Mouse (Mus musculus) neural tube, embryonic 13.5 days (tissue): ENCODE data around the gene Hs2st1. TPM values are rescaled to one million over a fixed set of nuclear protein-coding genes. Genes with fewer than 3 reads are reported as not detected.

ENCODE experiments used
- ATAC-seq: fragments of 200-750 bp; cut with Nextera tagmentation; 2 replicates; pipeline ENCODE4 v1.8.0; 2017; ENCODE audit warnings: low read depth, mild to moderate bottlenecking, moderate TSS enrichment, moderate library complexity
- H3K27ac ChIP-seq: fragments of 300-500 bp; sonication (generic); replicated peaks from 2 replicates; pipeline ENCODE4 v1.5.1; 2015; ENCODE audit warnings: moderate library complexity, mild to moderate bottlenecking, inconsistent platforms
- H3K27me3 ChIP-seq: fragments of 300-500 bp; sonication (generic); 2 replicates; pipeline ENCODE4 v1.6.1; 2015; ENCODE audit warnings: mild to moderate bottlenecking, inconsistent platforms
- H3K36me3 ChIP-seq: fragments of 300-500 bp; sonication (generic); 2 replicates; pipeline ENCODE4 v1.6.1; 2015; ENCODE audit warnings: mild to moderate bottlenecking, inconsistent platforms
- H3K4me1 ChIP-seq: fragments of 300-500 bp; sonication (generic); replicated peaks from 2 replicates; pipeline ENCODE4 v1.6.1; 2015; ENCODE audit warnings: inconsistent platforms
- H3K4me2 ChIP-seq: fragments of 300-500 bp; sonication (generic); 2 replicates; pipeline ENCODE4 v1.6.1; 2015; ENCODE audit warnings: inconsistent platforms, mild to moderate bottlenecking, moderate library complexity
- H3K4me3 ChIP-seq: fragments of 300-500 bp; sonication (generic); 2 replicates; pipeline ENCODE4 v1.5.1; 2015; ENCODE audit warnings: mild to moderate bottlenecking, inconsistent platforms
- H3K9ac ChIP-seq: fragments of 300-500 bp; sonication (generic); 2 replicates; pipeline ENCODE4 v1.6.1; 2015; ENCODE audit warnings: moderate library complexity, mild to moderate bottlenecking, inconsistent platforms
- H3K9me3 ChIP-seq: fragments of 300-500 bp; sonication (generic); 2 replicates; pipeline ENCODE4 v1.6.1; 2016; ENCODE audit warnings: inconsistent platforms
- WGBS: fragments of 180-500 bp; shearing (Covaris S2); methylation state at CpG from one replicate; pipeline ENCODE4 v1.1.7; 2015; 5-methylcytosine and 5-hydroxymethylcytosine counted together
- polyA plus RNA-seq: library from polyadenylated mRNA; unstranded; fragments of >200 nt; fragmentation: Nextera tagmentation; extraction: Ambion mirVana; gene quantifications from 2 replicates; pipeline ENCODE4 v1.2.1, GENCODE M21; 2015

Gene Hs2st1
- polyA plus RNA-seq, 1 experiment from 2014 or later = 15.6 TPM

DNA sequence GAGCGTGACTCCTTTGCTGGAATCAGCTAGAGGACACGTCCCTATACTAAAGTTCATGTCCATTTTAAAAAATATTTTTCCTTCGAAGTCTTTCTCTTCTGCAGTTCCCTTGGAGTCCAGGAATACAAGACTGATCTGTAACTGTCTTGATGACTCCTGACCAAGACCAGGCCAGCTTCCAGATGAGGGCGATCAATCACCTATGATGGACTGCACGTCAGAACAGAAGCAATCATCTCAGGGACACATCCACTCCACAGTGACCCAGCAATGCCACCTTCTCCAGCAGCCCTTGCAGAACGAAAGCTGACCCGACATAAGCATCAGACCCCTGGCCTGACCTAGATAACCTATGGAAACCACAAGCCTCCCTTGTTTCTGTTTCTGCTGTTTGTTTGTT is 54.7 kb downstream of the Hs2st1 start:
- WGBS = 89% methylated on average over 7 of the region's 7 CpGs

DNA sequence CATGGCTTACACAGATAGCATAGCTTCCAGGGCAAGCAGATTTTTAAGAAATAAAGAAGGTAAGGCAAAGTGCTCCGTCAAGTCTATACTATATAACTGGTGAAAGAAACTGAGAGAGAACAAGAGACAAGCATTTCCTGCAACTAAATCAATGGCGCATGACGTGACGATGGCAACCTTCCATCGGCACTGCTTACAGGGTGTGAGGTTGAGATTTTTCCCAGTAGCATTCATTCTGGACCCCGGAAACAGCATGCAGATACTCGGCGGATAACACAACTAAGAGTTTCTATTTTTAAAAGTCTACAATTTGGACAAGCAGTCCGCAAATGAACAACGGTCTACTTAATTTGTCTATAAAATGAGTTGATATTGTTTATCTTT is 55.9 kb downstream of the Hs2st1 start:
- no peak for ATAC-seq
- Histone ChIP-seq H3K9ac (no peak overlapping the region), H3K9me3 (no peaks in the 10 kb centered on the region), H3K4me2 (no peak overlapping the region), H3K4me1 (peaks cover 5% of the 10 kb centered on the region; the same call in 1 of the 2 replicates), H3K27ac (no peak overlapping the region), H3K36me3 (no peaks in the 10 kb centered on the region), H3K27me3 (no peaks in the 10 kb centered on the region), H3K4me3 (no peak overlapping the region)
- 88% methylated on average over 10 of the region's 10 CpGs for WGBS

More for the DNA sequence above, 54.7 kb downstream of the Hs2st1 start:
- Histone ChIP-seq H3K27ac (no peak overlapping the region), H3K27me3 (no peaks in the 10 kb centered on the region), H3K4me2 (no peak overlapping the region), H3K4me3 (no peak overlapping the region), H3K9me3 (no peaks in the 10 kb centered on the region), H3K4me1 (peaks cover 13% of the 10 kb centered on the region), H3K36me3 (no peaks in the 10 kb centered on the region), H3K9ac (no peak overlapping the region)
- no peak for ATAC-seq

- H3K27ac ChIP-seq = no peak overlapping the region
- no peaks in the 10 kb centered on the region for H3K36me3 ChIP-seq
- no peak for ATAC-seq
- no peak overlapping the region for H3K4me3 ChIP-seq
- H3K9ac ChIP-seq = no peak overlapping the region
- no peaks in the 10 kb centered on the region for H3K27me3 ChIP-seq
- peaks cover 5% of the 10 kb centered on the region; the same call in 1 of the 2 replicates for H3K4me1 ChIP-seq
- H3K9me3 ChIP-seq = no peaks in the 10 kb centered on the region
- no peak overlapping the region for H3K4me2 ChIP-seq
- WGBS = 94% methylated on average over 16 of the region's 16 CpGs
Measured at GRCm38 (mm10) chr3:144513169-144514121, 56.5 kb downstream of the Hs2st1 start.

- no peak overlapping the region for H3K27ac ChIP-seq
- H3K36me3 ChIP-seq = no peaks in the 10 kb centered on the region
- H3K4me2 ChIP-seq = no peak overlapping the region
- no peaks in the 10 kb centered on the region for H3K27me3 ChIP-seq
- no peak for ATAC-seq
- no peaks in the 10 kb centered on the region for H3K9me3 ChIP-seq
- peaks cover 32% of the 10 kb centered on the region for H3K4me1 ChIP-seq
- WGBS = 95% methylated on average over 3 of the region's 3 CpGs
- no peak overlapping the region for H3K4me3 ChIP-seq
- H3K9ac ChIP-seq = no peak overlapping the region
Measured at GRCm38 (mm10) chr3:144510724-144511123, 59.3 kb downstream of the Hs2st1 start.

GRCm38 (mm10) chr3:144508342-144508741 is 61.6 kb downstream of the Hs2st1 start:
- 87% methylated on average over 4 of the region's 4 CpGs for WGBS
- ATAC-seq = no peak
- H3K9me3 ChIP-seq = no peaks in the 10 kb centered on the region

DNA sequence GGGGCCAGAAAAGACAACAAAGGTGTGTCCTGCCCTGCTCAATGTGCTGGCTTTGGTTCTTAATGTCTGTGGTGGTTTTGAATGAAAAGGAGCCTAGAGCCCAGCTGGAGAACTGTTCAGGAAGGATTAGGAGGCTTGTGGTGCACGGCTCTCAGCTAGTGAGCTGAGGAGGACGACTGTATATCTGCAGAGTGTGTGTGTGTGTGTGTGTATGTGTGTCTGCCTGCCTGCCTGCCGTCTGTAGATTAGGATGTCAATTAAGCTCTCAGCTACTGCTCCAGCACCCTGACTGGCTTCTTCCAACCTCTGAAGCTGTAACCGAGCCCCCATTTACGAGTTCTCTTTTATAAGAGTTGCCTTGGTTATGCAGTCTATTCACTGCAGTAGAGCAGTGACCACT is 62.1 kb downstream of the Hs2st1 start:
- no peak overlapping the region for H3K27ac ChIP-seq
- no peaks in the 10 kb centered on the region for H3K36me3 ChIP-seq
- H3K27me3 ChIP-seq = no peaks in the 10 kb centered on the region
- no peak overlapping the region for H3K4me2 ChIP-seq
- H3K4me3 ChIP-seq = no peak overlapping the region
- H3K9me3 ChIP-seq = no peaks in the 10 kb centered on the region
- peaks cover 32% of the 10 kb centered on the region for H3K4me1 ChIP-seq
- no peak for ATAC-seq
- 46% methylated on average over 5 of the region's 5 CpGs for WGBS
- no peak overlapping the region for H3K9ac ChIP-seq

More at GRCm38 (mm10) chr3:144508342-144508741, 61.6 kb downstream of the Hs2st1 start:
- Histone ChIP-seq H3K9ac (no peak overlapping the region), H3K27me3 (no peaks in the 10 kb centered on the region), H3K4me3 (no peak overlapping the region), H3K27ac (no peak overlapping the region), H3K4me1 (peaks cover 31% of the 10 kb centered on the region), H3K36me3 (no peaks in the 10 kb centered on the region), H3K4me2 (no peak overlapping the region)

DNA sequence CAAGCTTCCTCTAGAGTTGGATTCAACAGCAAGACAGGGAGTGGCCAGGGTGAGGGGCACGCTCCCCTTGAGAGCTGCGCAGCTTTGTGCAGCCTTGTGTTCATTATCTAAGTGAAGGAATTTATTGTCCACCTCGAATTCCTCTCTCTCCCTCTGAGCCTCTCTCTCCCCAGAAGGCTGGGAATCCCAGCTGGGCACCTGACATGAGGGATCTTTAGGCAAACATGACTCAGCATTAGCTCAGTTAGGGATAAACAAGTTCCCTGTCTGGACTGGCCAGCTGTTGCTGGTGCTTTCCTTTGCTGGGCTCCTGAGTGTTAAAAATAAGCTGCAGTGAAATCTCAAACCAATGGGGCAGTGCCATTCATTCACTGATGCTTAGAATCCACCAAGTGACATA is 63.8 kb downstream of the Hs2st1 start:
- no peak overlapping the region for H3K4me2 ChIP-seq
- H3K4me3 ChIP-seq = no peak overlapping the region
- no peak for ATAC-seq
- H3K4me1 ChIP-seq = peaks cover 47% of the 10 kb centered on the region
- H3K9me3 ChIP-seq = no peaks in the 10 kb centered on the region
- no peaks in the 10 kb centered on the region for H3K36me3 ChIP-seq
- H3K9ac ChIP-seq = no peak overlapping the region
- H3K27ac ChIP-seq = no peak overlapping the region
- WGBS = 7% methylated on average over 3 of the region's 3 CpGs
- no peaks in the 10 kb centered on the region for H3K27me3 ChIP-seq

GRCm38 (mm10) chr3:144501930-144502329 is 68.1 kb downstream of the Hs2st1 start:
- ATAC-seq = 0 out of 2 replicates have a peak, but pooled peaks have one; percentile 51
- no peak overlapping the region; the same call in 1 of the 2 replicates for H3K27ac ChIP-seq
- H3K4me3 ChIP-seq = no peak overlapping the region
- peaks cover 35% of the 10 kb centered on the region for H3K4me1 ChIP-seq
- H3K36me3 ChIP-seq = no peaks in the 10 kb centered on the region
- H3K9me3 ChIP-seq = no peaks in the 10 kb centered on the region
- no peak overlapping the region for H3K9ac ChIP-seq
- 29% methylated on average over 7 of the region's 7 CpGs for WGBS
- no peaks in the 10 kb centered on the region for H3K27me3 ChIP-seq
- H3K4me2 ChIP-seq = no peak overlapping the region

- H3K27ac ChIP-seq = no peak overlapping the region
- no peak overlapping the region for H3K4me2 ChIP-seq
- H3K4me1 ChIP-seq = peaks cover 25% of the 10 kb centered on the region; the same call in 1 of the 2 replicates
- H3K36me3 ChIP-seq = no peaks in the 10 kb centered on the region
- no peak overlapping the region for H3K4me3 ChIP-seq
- H3K9me3 ChIP-seq = no peaks in the 10 kb centered on the region
- no peak for ATAC-seq
- WGBS = 77% methylated on average over 5 of the region's 5 CpGs
- H3K27me3 ChIP-seq = no peaks in the 10 kb centered on the region
- H3K9ac ChIP-seq = no peak overlapping the region
Measured at GRCm38 (mm10) chr3:144496762-144497161, 73.2 kb downstream of the Hs2st1 start.

DNA sequence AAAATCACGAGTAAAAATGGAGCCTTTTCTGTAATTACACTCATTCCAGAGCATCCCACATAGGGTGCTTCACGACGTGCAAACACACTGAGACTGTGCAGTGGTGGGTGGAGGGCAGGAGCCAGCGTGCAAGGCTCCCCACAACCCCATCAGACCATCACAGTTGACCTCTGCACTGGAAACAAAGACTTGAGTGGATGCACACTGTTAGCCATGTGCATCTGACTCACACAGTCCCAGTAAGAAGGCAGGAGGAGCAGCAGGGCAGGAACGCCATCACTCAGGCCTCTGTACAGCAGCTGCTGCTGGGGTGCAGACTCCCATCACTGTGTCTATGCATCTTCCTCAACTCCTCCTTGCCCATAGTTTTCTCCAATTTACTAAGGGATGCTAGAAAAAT is 75.1 kb downstream of the Hs2st1 start:
- H3K9ac ChIP-seq = no peak overlapping the region
- H3K27me3 ChIP-seq = no peaks in the 10 kb centered on the region
- H3K4me1 ChIP-seq = peaks cover 20% of the 10 kb centered on the region; the same call in 1 of the 2 replicates
- H3K4me3 ChIP-seq = no peak overlapping the region
- H3K4me2 ChIP-seq = no peak overlapping the region
- no peak for ATAC-seq
- H3K27ac ChIP-seq = no peak overlapping the region
- WGBS = 47% methylated on average over 5 of the region's 5 CpGs
- H3K36me3 ChIP-seq = no peaks in the 10 kb centered on the region
- no peaks in the 10 kb centered on the region for H3K9me3 ChIP-seq

- H3K27ac ChIP-seq = no peak overlapping the region
- H3K4me1 ChIP-seq = no peaks in the 10 kb centered on the region
- no peaks in the 10 kb centered on the region for H3K27me3 ChIP-seq
- no peaks in the 10 kb centered on the region for H3K9me3 ChIP-seq
- H3K4me3 ChIP-seq = no peak overlapping the region
- 80% methylated on average over 2 of the region's 2 CpGs for WGBS
- no peak overlapping the region for H3K9ac ChIP-seq
- no peak for ATAC-seq
- no peaks in the 10 kb centered on the region for H3K36me3 ChIP-seq
- H3K4me2 ChIP-seq = no peak overlapping the region
Measured at GRCm38 (mm10) chr3:144488787-144489186, 81.2 kb downstream of the Hs2st1 start.

- 77% methylated on average over 5 of the region's 5 CpGs for WGBS
- no peak overlapping the region for H3K4me2 ChIP-seq
- peaks cover 4% of the 10 kb centered on the region; the same call in 1 of the 2 replicates for H3K4me1 ChIP-seq
- no peak overlapping the region for H3K4me3 ChIP-seq
- ATAC-seq = no peak
- no peaks in the 10 kb centered on the region for H3K27me3 ChIP-seq
- no peak overlapping the region for H3K27ac ChIP-seq
- H3K9ac ChIP-seq = no peak overlapping the region
- no peaks in the 10 kb centered on the region for H3K36me3 ChIP-seq
- H3K9me3 ChIP-seq = no peaks in the 10 kb centered on the region
Measured at GRCm38 (mm10) chr3:144480595-144480994, 89.4 kb downstream of the Hs2st1 start.
